Mouse (Mus musculus) stomach, embryonic 15.5 days (tissue): Measurements from ENCODE around the gene Arf6. TPM values are rescaled to one million over a fixed set of nuclear protein-coding genes. Genes with fewer than 3 reads are reported as not detected.
"Not testable (repeated sequence)": the region's sequence is repeated elsewhere in the genome, so short reads cannot be mapped to it uniquely, and the experiment has no call there.

Experiments used
- ATAC-seq: fragments of 200-750 bp; cut with Nextera tagmentation; 2 replicates; pipeline ENCODE4 v1.8.0; 2017; ENCODE audit warnings: low read depth, moderate number of reproducible peaks, moderate TSS enrichment; ENCODE audit not compliant: insufficient read depth, low FRiP score
- H3K27ac ChIP-seq: fragments of 300-500 bp; sonication (generic); 2 replicates; pipeline ENCODE4 v1.5.1; 2015; ENCODE audit warnings: mild to moderate bottlenecking, inconsistent platforms
- H3K27me3 ChIP-seq: fragments of 300-500 bp; sonication (generic); replicated peaks from 2 replicates; pipeline ENCODE4 v1.6.1; 2015; ENCODE audit warnings: inconsistent platforms
- H3K36me3 ChIP-seq: fragments of 300-500 bp; sonication (generic); 2 replicates; pipeline ENCODE4 v1.6.1; 2015; ENCODE audit warnings: inconsistent platforms
- H3K4me1 ChIP-seq: fragments of 300-500 bp; sonication (generic); 2 replicates; pipeline ENCODE4 v1.6.1; 2015; ENCODE audit warnings: inconsistent platforms
- H3K4me2 ChIP-seq: fragments of 300-500 bp; sonication (generic); 2 replicates; pipeline ENCODE4 v1.6.1; 2015; ENCODE audit warnings: mild to moderate bottlenecking, inconsistent platforms
- H3K4me3 ChIP-seq: fragments of 300-500 bp; sonication (generic); replicated peaks from 2 replicates; pipeline ENCODE4 v1.5.1; 2015; ENCODE audit warnings: inconsistent platforms
- H3K9ac ChIP-seq: fragments of 300-500 bp; sonication (generic); 2 replicates; pipeline ENCODE4 v1.6.1; 2015; ENCODE audit warnings: inconsistent platforms
- H3K9me3 ChIP-seq: fragments of 300-500 bp; sonication (generic); 2 replicates; pipeline ENCODE4 v1.6.1; 2016; ENCODE audit warnings: inconsistent platforms
- WGBS: fragments of 180-500 bp; shearing (Covaris S2); methylation state at CpG from one replicate; pipeline ENCODE4 v1.1.7; 2015; 5-methylcytosine and 5-hydroxymethylcytosine counted together
- polyA plus RNA-seq: library from polyadenylated mRNA; unstranded; fragments of >200 nt; fragmentation: Nextera tagmentation; extraction: Ambion mirVana; gene quantifications from 2 replicates; pipeline ENCODE4 v1.2.1, GENCODE M21; 2015

The Arf6 gene
- polyA plus RNA-seq, 1 experiment from 2014 or later, result 63.7 TPM

GRCm38 (mm10) chr12:69377188-69377587, 5.2 kb downstream of the Arf6 start:
- H3K4me2 ChIP-seq, result no peak overlapping the region

GRCm38 (mm10) chr12:69377636-69378035, 5.7 kb downstream of the Arf6 start:
- 94% methylated on average over 6 of the region's 6 CpGs for WGBS
- not testable (repeated sequence) for H3K9me3 ChIP-seq, H3K27me3 ChIP-seq, H3K4me3 ChIP-seq, H3K4me1 ChIP-seq, ATAC-seq, H3K4me2 ChIP-seq, H3K36me3 ChIP-seq, H3K27ac ChIP-seq, H3K9ac ChIP-seq

More at GRCm38 (mm10) chr12:69377188-69377587, 5.2 kb downstream of the Arf6 start:
- Histone ChIP-seq H3K4me3 (no peak overlapping the region), H3K27me3 (no peaks in the 10 kb centered on the region), H3K4me1 (peaks cover 5% of the 10 kb centered on the region; the same call in 1 of the 2 replicates), H3K36me3 (no peaks in the 10 kb centered on the region), H3K9ac (no peak overlapping the region), H3K27ac (no peak overlapping the region), H3K9me3 (no peaks in the 10 kb centered on the region)
- ATAC-seq, result no peak
- 75% methylated on average over 1 of the region's 1 CpGs for WGBS

GRCm38 (mm10) chr12:69378558-69379454, 6.9 kb downstream of the Arf6 start:
- ATAC-seq, result no peak
- Histone ChIP-seq H3K4me3 (no peak overlapping the region), H3K9ac (no peak overlapping the region), H3K36me3 (no peaks in the 10 kb centered on the region), H3K4me1 (peaks cover 5% of the 10 kb centered on the region; the same call in 1 of the 2 replicates), H3K27me3 (no peaks in the 10 kb centered on the region), H3K27ac (no peak overlapping the region), H3K4me2 (no peak overlapping the region), H3K9me3 (no peaks in the 10 kb centered on the region)
- WGBS, result 82% methylated on average over 11 of the region's 11 CpGs

- Histone ChIP-seq H3K4me1 (no peaks in the 10 kb centered on the region), H3K27me3 (no peaks in the 10 kb centered on the region), H3K36me3 (no peaks in the 10 kb centered on the region), H3K27ac (no peak overlapping the region), H3K4me2 (no peak overlapping the region), H3K9me3 (no peaks in the 10 kb centered on the region), H3K4me3 (no peak overlapping the region), H3K9ac (no peak overlapping the region)
- WGBS, result 88% methylated on average over 1 of the region's 1 CpGs
- ATAC-seq, result no peak
Measured at GRCm38 (mm10) chr12:69382880-69383279, 10.9 kb downstream of the Arf6 start.

GRCm38 (mm10) chr12:69384606-69385005, 12.7 kb downstream of the Arf6 start:
- Histone ChIP-seq H3K36me3 (no peaks in the 10 kb centered on the region), H3K4me3 (no peak overlapping the region), H3K27me3 (no peaks in the 10 kb centered on the region), H3K9me3 (no peaks in the 10 kb centered on the region), H3K9ac (no peak overlapping the region), H3K4me1 (no peaks in the 10 kb centered on the region), H3K27ac (no peak overlapping the region), H3K4me2 (no peak overlapping the region)
- ATAC-seq, result no peak
- WGBS, result 85% methylated on average over 5 of the region's 5 CpGs

- no peak for ATAC-seq
- WGBS, result 71% methylated on average over 6 of the region's 6 CpGs
Measured at GRCm38 (mm10) chr12:69385542-69386280, 13.8 kb downstream of the Arf6 start.

GRCm38 (mm10) chr12:69386281-69386732, 14.4 kb downstream of the Arf6 start:
- H3K27me3 ChIP-seq, H3K4me1 ChIP-seq, H3K27ac ChIP-seq, H3K4me3 ChIP-seq, H3K4me2 ChIP-seq, H3K36me3 ChIP-seq, H3K9me3 ChIP-seq, ATAC-seq, H3K9ac ChIP-seq: not testable (repeated sequence)
- 65% methylated on average over 12 of the region's 12 CpGs for WGBS

More at GRCm38 (mm10) chr12:69385542-69386280, 13.8 kb downstream of the Arf6 start:
- Histone ChIP-seq H3K4me3 (no peak overlapping the region), H3K36me3 (no peaks in the 10 kb centered on the region), H3K9ac (no peak overlapping the region), H3K4me2 (no peak overlapping the region), H3K9me3 (no peaks in the 10 kb centered on the region), H3K4me1 (no peaks in the 10 kb centered on the region), H3K27ac (no peak overlapping the region), H3K27me3 (no peaks in the 10 kb centered on the region)

GRCm38 (mm10) chr12:69388321-69388869, 16.4 kb downstream of the Arf6 start:
- Histone ChIP-seq H3K4me3 (no peak overlapping the region), H3K4me1 (no peaks in the 10 kb centered on the region), H3K36me3 (no peaks in the 10 kb centered on the region), H3K9ac (no peak overlapping the region), H3K4me2 (no peak overlapping the region), H3K27me3 (no peaks in the 10 kb centered on the region), H3K27ac (no peak overlapping the region), H3K9me3 (no peaks in the 10 kb centered on the region)
- WGBS, result 90% methylated on average over 10 of the region's 10 CpGs
- no peak for ATAC-seq

GRCm38 (mm10) chr12:69389273-69389938, 17.5 kb downstream of the Arf6 start:
- H3K36me3 ChIP-seq, result no peaks in the 10 kb centered on the region
- 59% methylated on average over 7 of the region's 7 CpGs for WGBS
- no peak overlapping the region for H3K4me3 ChIP-seq
- H3K27ac ChIP-seq, result no peak overlapping the region
- no peak overlapping the region for H3K4me2 ChIP-seq
- H3K9ac ChIP-seq, result no peak overlapping the region
- H3K4me1 ChIP-seq, result no peaks in the 10 kb centered on the region
- H3K9me3 ChIP-seq, result no peaks in the 10 kb centered on the region
- H3K27me3 ChIP-seq, result no peaks in the 10 kb centered on the region
- ATAC-seq, result no peak

- H3K4me3 ChIP-seq, result no peak overlapping the region
- H3K4me2 ChIP-seq, result no peak overlapping the region
- H3K4me1 ChIP-seq, result no peaks in the 10 kb centered on the region
- WGBS, result 75% methylated on average over 7 of the region's 7 CpGs
- H3K9ac ChIP-seq, result no peak overlapping the region
- no peaks in the 10 kb centered on the region for H3K27me3 ChIP-seq
- no peak for ATAC-seq
- H3K9me3 ChIP-seq, result no peaks in the 10 kb centered on the region
- no peaks in the 10 kb centered on the region for H3K36me3 ChIP-seq
- no peak overlapping the region for H3K27ac ChIP-seq
Measured at GRCm38 (mm10) chr12:69390000-69390698, 18.2 kb downstream of the Arf6 start.

GRCm38 (mm10) chr12:69393076-69393475, 21.1 kb downstream of the Arf6 start:
- Histone ChIP-seq H3K36me3 (no peaks in the 10 kb centered on the region), H3K4me1 (no peaks in the 10 kb centered on the region), H3K4me2 (no peak overlapping the region), H3K9me3 (no peaks in the 10 kb centered on the region), H3K27me3 (no peaks in the 10 kb centered on the region), H3K9ac (no peak overlapping the region), H3K4me3 (no peak overlapping the region), H3K27ac (no peak overlapping the region)
- no peak for ATAC-seq
- 75% methylated on average over 10 of the region's 10 CpGs for WGBS
